Mouse (Mus musculus): ENCODE results near the gene Bckdk. TPM values are rescaled to one million over a fixed set of nuclear protein-coding genes. Genes with fewer than 3 reads are reported as not detected.
"Not testable (repeated sequence)": the region's sequence is repeated elsewhere in the genome, so short reads cannot be mapped to it uniquely, and the experiment has no call there.

Bckdk gene
- polyA plus RNA-seq, 1 experiment from 2014 or later, result 152 TPM

DNA sequence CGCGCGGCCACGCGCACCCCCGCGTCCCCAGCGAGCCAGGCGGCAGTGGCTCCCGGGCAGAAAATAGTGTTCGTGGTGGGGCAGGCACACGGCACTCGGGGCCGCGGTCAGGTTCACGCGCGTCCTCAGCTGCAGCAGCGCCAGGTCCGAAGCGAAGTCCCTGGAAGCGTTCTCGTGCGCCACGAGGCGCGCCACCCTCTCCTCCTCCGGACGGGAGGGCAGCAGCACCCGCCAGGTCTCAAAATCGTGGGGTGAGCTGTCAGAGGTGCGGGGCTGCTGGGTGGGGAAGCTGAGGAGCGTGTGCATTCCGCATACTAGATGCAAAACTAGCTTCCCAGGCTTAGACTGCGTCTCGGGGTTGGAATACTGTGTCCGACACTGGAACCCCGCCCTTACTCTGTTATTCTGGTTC lies 31.9 kb downstream of the Bckdk start:
- Histone ChIP-seq H3K9me3 (ENCODE audit: control insufficient read depth, low read depth, low read length) (no peaks in the 10 kb centered on the region), H3K9ac (replicated peaks; ENCODE audit: low read depth, low read length) (peak overlapping the region; percentile 69), H3K27me3 (ENCODE audit: control insufficient read depth, insufficient read depth, low read length) (no peaks in the 10 kb centered on the region), H3K4me2 (replicated peaks; ENCODE audit: low read depth, low read length) (peak overlapping the region; percentile 97), H3K36me3 (ENCODE audit: control insufficient read depth, insufficient read depth, low read length) (no peaks in the 10 kb centered on the region), H3K4me3 (ENCODE audit: low read depth, low read length) (peak overlapping the region; percentile 63), H3K27ac (ENCODE audit: low read length) (peak overlapping the region; percentile 83), H3K4me1 (ENCODE audit: control insufficient read depth, insufficient read depth, low read length) (peaks cover 29% of the 10 kb centered on the region)
- peak; percentile 2; the same call in 1 of the 2 replicates for ATAC-seq (ENCODE audit: insufficient number of reproducible peaks, insufficient read depth, low FRiP score, low read depth)
- 1% methylated on average over 38 of the region's 38 CpGs for WGBS

DNA sequence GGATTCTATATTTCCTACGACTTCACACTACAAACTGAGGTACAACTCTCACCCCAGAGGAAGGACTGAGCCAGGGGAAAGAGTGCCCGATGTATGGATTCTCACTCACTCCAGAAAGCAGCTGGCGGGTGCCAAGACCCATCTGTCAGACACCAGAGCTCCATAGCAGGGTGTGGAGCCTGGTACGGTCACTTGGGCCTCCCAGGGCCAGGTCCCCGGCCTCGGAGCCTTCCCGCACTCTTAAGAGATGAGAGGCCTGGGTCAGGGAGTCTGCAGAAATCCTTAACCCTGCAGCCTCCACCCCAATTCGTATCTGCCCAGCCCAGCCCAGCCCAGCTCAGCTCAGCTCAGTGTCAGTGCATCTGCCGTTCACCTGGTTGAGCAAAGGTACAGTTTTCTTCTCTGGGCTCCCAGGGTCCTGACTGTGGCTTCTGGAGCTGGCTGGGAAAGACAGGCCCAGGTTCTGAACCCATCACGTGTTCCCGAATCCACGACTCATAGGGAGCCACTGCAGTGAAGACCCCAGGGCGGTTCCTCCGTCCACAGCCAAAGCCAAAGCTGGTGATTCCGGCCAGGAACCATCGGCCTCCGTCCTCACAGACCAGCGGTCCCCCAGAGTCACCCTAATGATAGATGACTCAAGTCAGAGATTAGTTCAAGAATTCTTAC lies 32.5 kb downstream of the Bckdk start:
- 52% methylated on average over 18 of the region's 18 CpGs for WGBS
- Histone ChIP-seq H3K4me1 (ENCODE audit: control insufficient read depth, insufficient read depth, low read length) (peaks cover 26% of the 10 kb centered on the region), H3K4me3 (ENCODE audit: low read depth, low read length) (peak overlapping the region; percentile 63), H3K9me3 (ENCODE audit: control insufficient read depth, low read depth, low read length) (no peaks in the 10 kb centered on the region), H3K9ac (replicated peaks; ENCODE audit: low read depth, low read length) (peak overlapping the region; percentile 69), H3K4me2 (replicated peaks; ENCODE audit: low read depth, low read length) (peak overlapping the region; percentile 97), H3K27me3 (ENCODE audit: control insufficient read depth, insufficient read depth, low read length) (no peaks in the 10 kb centered on the region), H3K27ac (ENCODE audit: low read length) (no peak overlapping the region), H3K36me3 (ENCODE audit: control insufficient read depth, insufficient read depth, low read length) (no peaks in the 10 kb centered on the region)
- ATAC-seq (ENCODE audit: insufficient number of reproducible peaks, insufficient read depth, low FRiP score, low read depth), result no peak

DNA sequence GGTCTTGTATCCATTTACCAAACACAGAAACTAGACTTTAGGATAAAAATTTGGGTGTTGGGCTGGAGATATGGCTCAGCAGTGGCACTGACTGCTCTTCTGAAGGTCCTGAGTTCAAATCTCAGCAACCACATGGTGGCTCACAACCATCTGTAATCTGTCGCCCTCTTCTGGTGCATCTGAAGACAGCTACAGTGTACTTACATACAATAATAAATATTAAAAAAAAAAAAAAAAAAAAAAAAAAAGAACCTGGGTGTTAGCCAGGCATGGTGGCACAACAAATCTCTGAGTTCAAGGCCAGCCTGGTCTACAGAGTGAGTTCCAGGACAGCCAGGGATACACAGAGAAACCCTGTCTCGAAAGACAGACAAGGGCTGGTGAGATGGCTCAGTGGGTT lies 38.2 kb downstream of the Bckdk start:
- 69% methylated on average over 2 of the region's 2 CpGs for WGBS
- not testable (repeated sequence) for H3K4me1 ChIP-seq (ENCODE audit: control insufficient read depth, insufficient read depth, low read length); H3K27ac ChIP-seq (ENCODE audit: low read length); ATAC-seq (ENCODE audit: insufficient number of reproducible peaks, insufficient read depth, low FRiP score, low read depth); H3K4me2 ChIP-seq (replicated peaks; ENCODE audit: low read depth, low read length); H3K4me3 ChIP-seq (ENCODE audit: low read depth, low read length); H3K27me3 ChIP-seq (ENCODE audit: control insufficient read depth, insufficient read depth, low read length); H3K36me3 ChIP-seq (ENCODE audit: control insufficient read depth, insufficient read depth, low read length); H3K9me3 ChIP-seq (ENCODE audit: control insufficient read depth, low read depth, low read length); H3K9ac ChIP-seq (replicated peaks; ENCODE audit: low read depth, low read length)

DNA sequence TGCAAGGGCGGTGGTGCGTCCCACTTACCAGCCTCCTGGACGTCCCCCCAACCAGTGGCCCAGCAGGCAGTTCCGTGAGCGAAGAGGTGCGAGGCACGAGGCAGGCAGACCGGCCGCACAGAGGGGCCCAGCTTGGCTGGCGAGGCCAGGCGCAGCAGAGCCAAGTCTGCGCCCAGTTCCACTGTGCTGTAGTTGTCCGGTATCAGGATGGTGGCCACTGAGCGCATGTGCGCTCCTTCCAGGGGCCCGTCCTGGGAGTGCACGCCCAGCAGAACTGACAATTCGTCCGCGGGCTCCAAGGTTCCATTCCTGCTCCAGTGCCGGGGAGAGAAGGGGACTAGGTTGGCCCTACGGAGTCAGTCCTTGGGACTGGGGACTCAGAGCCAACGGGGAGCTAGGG lies 40.7 kb downstream of the Bckdk start:
- H3K9me3 ChIP-seq (ENCODE audit: control insufficient read depth, low read depth, low read length), result no peaks in the 10 kb centered on the region
- H3K27ac ChIP-seq (ENCODE audit: low read length), result no peak overlapping the region
- WGBS, result 8% methylated on average over 23 of the region's 23 CpGs
- H3K9ac ChIP-seq (replicated peaks; ENCODE audit: low read depth, low read length), result no peak overlapping the region
- H3K4me3 ChIP-seq (ENCODE audit: low read depth, low read length), result no peak overlapping the region
- no peaks in the 10 kb centered on the region for H3K4me1 ChIP-seq (ENCODE audit: control insufficient read depth, insufficient read depth, low read length)
- H3K36me3 ChIP-seq (ENCODE audit: control insufficient read depth, insufficient read depth, low read length), result no peaks in the 10 kb centered on the region
- H3K27me3 ChIP-seq (ENCODE audit: control insufficient read depth, insufficient read depth, low read length), result no peaks in the 10 kb centered on the region
- ATAC-seq (ENCODE audit: insufficient number of reproducible peaks, insufficient read depth, low FRiP score, low read depth), result peak; percentile 68; the same call in 1 of the 2 replicates
- H3K4me2 ChIP-seq (replicated peaks; ENCODE audit: low read depth, low read length), result no peak overlapping the region

DNA sequence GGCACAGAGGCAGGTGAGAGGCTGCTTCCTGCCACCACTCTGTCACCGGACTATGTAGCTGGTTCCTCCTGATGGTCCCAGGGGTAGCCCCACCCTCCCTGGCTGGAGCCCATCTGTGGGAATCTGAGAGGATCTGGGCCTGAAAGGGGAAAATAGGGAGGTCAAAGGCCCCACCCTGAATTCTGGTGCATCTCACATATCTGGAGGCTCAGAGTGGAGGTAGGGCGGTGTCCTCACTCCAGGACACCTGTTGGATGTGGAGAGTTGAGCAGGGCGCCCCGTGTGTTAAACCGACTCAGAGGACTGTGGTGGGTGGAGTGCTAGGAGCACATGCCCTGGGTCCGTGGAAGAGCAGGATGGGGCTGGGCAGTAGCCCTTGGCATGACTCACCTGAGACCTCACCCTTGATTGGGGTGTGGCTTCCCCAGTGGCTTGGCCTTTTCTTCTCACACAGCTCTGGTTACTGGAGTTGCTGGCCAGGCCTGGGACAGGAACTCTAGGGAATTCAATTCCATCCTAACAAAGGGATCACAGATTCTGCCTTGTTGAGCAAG lies 42.7 kb downstream of the Bckdk start, which contains the start of gene Prss36:
Gene Prss36, minus strand, starts transcription at position 256 of the 554 bp plus-strand sequence.
- Histone ChIP-seq H3K4me1 (ENCODE audit: control insufficient read depth, insufficient read depth, low read length) (no peaks in the 10 kb centered on the region), H3K9ac (replicated peaks; ENCODE audit: low read depth, low read length) (no peak within 1 kb of the TSS), H3K27ac (ENCODE audit: low read length) (no peak within 1 kb of the TSS), H3K36me3 (ENCODE audit: control insufficient read depth, insufficient read depth, low read length) (no peaks in the 10 kb centered on the region), H3K4me3 (ENCODE audit: low read depth, low read length) (no peak within 1 kb of the TSS), H3K9me3 (ENCODE audit: control insufficient read depth, low read depth, low read length) (no peaks in the 10 kb centered on the region), H3K4me2 (replicated peaks; ENCODE audit: low read depth, low read length) (no peak within 1 kb of the TSS), H3K27me3 (ENCODE audit: control insufficient read depth, insufficient read depth, low read length) (no peaks in the 10 kb centered on the region)
- peak; percentile 75 for ATAC-seq (ENCODE audit: insufficient number of reproducible peaks, insufficient read depth, low FRiP score, low read depth)
- WGBS, result 67% methylated on average over 6 of the region's 6 CpGs

DNA sequence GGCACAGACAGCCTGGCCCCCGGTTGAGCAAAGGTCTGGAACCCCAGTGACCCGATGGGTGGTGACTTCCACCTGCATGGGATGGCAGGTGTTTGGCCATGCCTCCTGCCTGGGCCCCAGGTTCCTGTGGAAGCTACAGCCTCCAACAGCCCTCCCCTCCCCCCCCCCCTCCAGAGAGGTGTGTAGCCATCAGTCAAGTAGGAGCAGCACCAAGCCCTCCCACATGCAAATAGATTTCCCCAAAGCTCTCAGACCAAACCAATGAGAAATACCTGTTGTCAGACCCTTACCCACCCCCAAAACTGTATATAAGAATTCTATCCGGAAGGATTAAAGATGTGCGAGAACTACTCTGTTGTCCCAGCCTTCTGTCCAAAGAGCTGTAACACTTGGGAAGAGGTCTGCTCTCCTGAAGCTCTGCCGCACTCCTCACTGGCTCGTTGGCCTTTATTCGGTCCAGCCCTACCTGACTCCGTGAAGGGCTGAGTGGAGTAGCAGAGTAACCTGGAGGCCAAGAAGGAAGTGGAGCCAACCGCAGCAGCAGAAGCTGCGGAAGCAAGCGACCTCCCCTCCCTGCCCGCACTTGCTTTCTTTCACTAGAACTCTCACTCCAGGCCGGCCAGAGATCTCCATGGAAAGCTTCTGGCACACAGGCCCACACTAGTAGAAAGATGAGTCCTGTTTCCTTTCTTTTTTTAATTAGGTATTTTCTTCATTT lies 49.1 kb downstream of the Bckdk start:
- WGBS, result 36% methylated on average over 13 of the region's 13 CpGs
- no peaks in the 10 kb centered on the region for H3K9me3 ChIP-seq (ENCODE audit: control insufficient read depth, low read depth, low read length)
- H3K27me3 ChIP-seq (ENCODE audit: control insufficient read depth, insufficient read depth, low read length), result no peaks in the 10 kb centered on the region
- no peaks in the 10 kb centered on the region for H3K4me1 ChIP-seq (ENCODE audit: control insufficient read depth, insufficient read depth, low read length)
- H3K27ac ChIP-seq (ENCODE audit: low read length), result no peak overlapping the region
- no peak overlapping the region for H3K4me3 ChIP-seq (ENCODE audit: low read depth, low read length)
- H3K9ac ChIP-seq (replicated peaks; ENCODE audit: low read depth, low read length), result no peak overlapping the region
- no peaks in the 10 kb centered on the region for H3K36me3 ChIP-seq (ENCODE audit: control insufficient read depth, insufficient read depth, low read length)
- no peak for ATAC-seq (ENCODE audit: insufficient number of reproducible peaks, insufficient read depth, low FRiP score, low read depth)
- no peak overlapping the region for H3K4me2 ChIP-seq (replicated peaks; ENCODE audit: low read depth, low read length)

DNA sequence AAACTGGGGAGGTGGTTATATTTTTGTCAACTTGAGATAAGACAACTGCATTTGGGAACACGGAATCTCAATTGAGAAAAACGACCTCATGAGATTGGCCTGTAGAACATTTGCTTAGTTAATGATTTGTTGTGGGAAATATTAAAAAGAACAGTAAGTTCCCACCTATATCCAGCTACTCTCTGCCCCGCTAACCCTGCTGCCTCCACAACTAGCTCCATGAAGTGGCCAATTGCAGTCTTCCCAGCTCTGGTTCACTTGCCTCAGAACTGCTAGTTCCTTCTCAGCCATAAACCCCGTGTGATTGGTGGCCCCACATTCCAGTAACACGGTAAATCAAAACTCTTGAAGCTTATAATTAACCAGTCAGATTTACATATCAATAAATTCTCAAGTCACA lies 55.5 kb downstream of the Bckdk start:
- Histone ChIP-seq H3K27me3 (ENCODE audit: control insufficient read depth, insufficient read depth, low read length) (no peaks in the 10 kb centered on the region), H3K9ac (replicated peaks; ENCODE audit: low read depth, low read length) (no peak overlapping the region), H3K27ac (ENCODE audit: low read length) (no peak overlapping the region), H3K9me3 (ENCODE audit: control insufficient read depth, low read depth, low read length) (no peaks in the 10 kb centered on the region), H3K4me1 (ENCODE audit: control insufficient read depth, insufficient read depth, low read length) (no peaks in the 10 kb centered on the region), H3K4me3 (ENCODE audit: low read depth, low read length) (no peak overlapping the region), H3K4me2 (replicated peaks; ENCODE audit: low read depth, low read length) (no peak overlapping the region), H3K36me3 (ENCODE audit: control insufficient read depth, insufficient read depth, low read length) (no peaks in the 10 kb centered on the region)
- ATAC-seq (ENCODE audit: insufficient number of reproducible peaks, insufficient read depth, low FRiP score, low read depth), result no peak
- WGBS, result 61% methylated on average over 5 of the region's 5 CpGs
